Mouse (Mus musculus) intestine, embryonic 15.5 days (tissue): ENCODE results near the gene Pla2g15. TPM values are rescaled to one million over a fixed set of nuclear protein-coding genes. Genes with fewer than 3 reads are reported as not detected.

Source experiments
- ATAC-seq: fragments of 200-750 bp; cut with Nextera tagmentation; 2 replicates; pipeline ENCODE4 v1.8.0; 2017; ENCODE audit warnings: moderate TSS enrichment, moderate library complexity
- H3K27ac ChIP-seq: fragments of 300-500 bp; sonication (generic); 2 replicates; pipeline ENCODE4 v1.5.1; 2015; ENCODE audit warnings: mild to moderate bottlenecking, inconsistent platforms
- H3K27me3 ChIP-seq: fragments of 300-500 bp; sonication (generic); replicated peaks from 2 replicates; pipeline ENCODE4 v1.6.1; 2015; ENCODE audit warnings: inconsistent platforms
- H3K36me3 ChIP-seq: fragments of 300-500 bp; sonication (generic); 2 replicates; pipeline ENCODE4 v1.6.1; 2015; ENCODE audit warnings: inconsistent platforms
- H3K4me1 ChIP-seq: fragments of 300-500 bp; sonication (generic); replicated peaks from 2 replicates; pipeline ENCODE4 v1.6.1; 2015; ENCODE audit warnings: inconsistent platforms
- H3K4me2 ChIP-seq: fragments of 300-500 bp; sonication (generic); replicated peaks from 2 replicates; pipeline ENCODE4 v1.6.1; 2015; ENCODE audit warnings: mild to moderate bottlenecking, inconsistent platforms
- H3K4me3 ChIP-seq: fragments of 300-500 bp; sonication (generic); replicated peaks from 2 replicates; pipeline ENCODE4 v1.5.1; 2015; ENCODE audit warnings: inconsistent platforms
- H3K9ac ChIP-seq: fragments of 300-500 bp; sonication (generic); 2 replicates; pipeline ENCODE4 v1.6.1; 2015; ENCODE audit warnings: inconsistent platforms
- H3K9me3 ChIP-seq: fragments of 300-500 bp; sonication (generic); 2 replicates; pipeline ENCODE4 v1.6.1; 2016; ENCODE audit warnings: inconsistent platforms
- WGBS: fragments of 180-500 bp; shearing (Covaris S2); methylation state at CpG from one replicate; pipeline ENCODE4 v1.1.7; 2015; 5-methylcytosine and 5-hydroxymethylcytosine counted together
- polyA plus RNA-seq: library from polyadenylated mRNA; unstranded; fragments of >200 nt; fragmentation: Nextera tagmentation; extraction: Ambion mirVana; gene quantifications from 2 replicates; pipeline ENCODE4 v1.2.1, GENCODE M21; 2015

Gene Pla2g15
- 10.2 and 10.7 TPM in 2 replicates for polyA plus RNA-seq

- H3K4me3 ChIP-seq = peak within 1 kb of the TSS; percentile 64
- no peaks in the 10 kb centered on the region for H3K9me3 ChIP-seq
- no peak within 1 kb of the TSS for H3K27ac ChIP-seq
- peak within 1 kb of the TSS; percentile 72 for H3K4me2 ChIP-seq
- H3K36me3 ChIP-seq = no peaks in the 10 kb centered on the region
- ATAC-seq = peak; percentile 99
- H3K9ac ChIP-seq = peak within 1 kb of the TSS; percentile 54
- no peaks in the 10 kb centered on the region for H3K27me3 ChIP-seq
- H3K4me1 ChIP-seq = peaks cover 6% of the 10 kb centered on the region; the same call in 1 of the 2 replicates
- 1% methylated on average over 38 of the region's 38 CpGs for WGBS
These were observed at the start of gene Pla2g15 for GRCm38 (mm10) chr8:106149801-106150652. Gene Pla2g15 (plus strand): TSS chr8:106150399.

GRCm38 (mm10) chr8:106102321-106102720 lies 47.9 kb upstream of the Pla2g15 start:
- no peaks in the 10 kb centered on the region for H3K9me3 ChIP-seq
- H3K36me3 ChIP-seq = 0 out of 2 replicates have a peak, but pooled peaks cover 3% of the 10 kb centered on the region
- no peaks in the 10 kb centered on the region for H3K27me3 ChIP-seq
- H3K27ac ChIP-seq = no peak overlapping the region
- no peak for ATAC-seq
- no peak overlapping the region for H3K9ac ChIP-seq
- no peak overlapping the region for H3K4me2 ChIP-seq
- no peak overlapping the region for H3K4me3 ChIP-seq
- WGBS = 84% methylated on average over 4 of the region's 4 CpGs
- H3K4me1 ChIP-seq = no peaks in the 10 kb centered on the region

- H3K27ac ChIP-seq = no peak overlapping the region
- H3K4me3 ChIP-seq = no peak overlapping the region
- 78% methylated on average over 2 of the region's 2 CpGs for WGBS
- H3K36me3 ChIP-seq = peaks cover 12% of the 10 kb centered on the region
- H3K4me1 ChIP-seq = no peaks in the 10 kb centered on the region
- no peaks in the 10 kb centered on the region for H3K27me3 ChIP-seq
- no peak for ATAC-seq
- no peak overlapping the region for H3K9ac ChIP-seq
- no peaks in the 10 kb centered on the region for H3K9me3 ChIP-seq
- H3K4me2 ChIP-seq = no peak overlapping the region
These were observed 46.3 kb upstream of the Pla2g15 start for GRCm38 (mm10) chr8:106103888-106104287.

GRCm38 (mm10) chr8:106106193-106106592 lies 44.0 kb upstream of the Pla2g15 start:
- ATAC-seq = no peak
- Histone ChIP-seq H3K9ac (no peak overlapping the region), H3K4me3 (no peak overlapping the region), H3K4me1 (no peaks in the 10 kb centered on the region), H3K27ac (no peak overlapping the region), H3K9me3 (no peaks in the 10 kb centered on the region), H3K36me3 (peaks cover 11% of the 10 kb centered on the region), H3K27me3 (no peaks in the 10 kb centered on the region), H3K4me2 (no peak overlapping the region)
- WGBS = 83% methylated on average over 1 of the region's 1 CpGs

GRCm38 (mm10) chr8:106108080-106108479 lies 42.1 kb upstream of the Pla2g15 start:
- WGBS = 94% methylated on average over 4 of the region's 4 CpGs
- H3K4me2 ChIP-seq = no peak overlapping the region
- H3K9me3 ChIP-seq = no peaks in the 10 kb centered on the region
- H3K27me3 ChIP-seq = no peaks in the 10 kb centered on the region
- H3K27ac ChIP-seq = no peak overlapping the region
- no peak overlapping the region for H3K4me3 ChIP-seq
- ATAC-seq = no peak
- H3K36me3 ChIP-seq = peaks cover 11% of the 10 kb centered on the region
- no peaks in the 10 kb centered on the region for H3K4me1 ChIP-seq
- H3K9ac ChIP-seq = no peak overlapping the region

GRCm38 (mm10) chr8:106108729-106109128 lies 41.5 kb upstream of the Pla2g15 start:
- Histone ChIP-seq H3K4me3 (no peak overlapping the region), H3K36me3 (peaks cover 11% of the 10 kb centered on the region), H3K9me3 (no peaks in the 10 kb centered on the region), H3K27ac (no peak overlapping the region), H3K4me1 (no peaks in the 10 kb centered on the region), H3K9ac (no peak overlapping the region), H3K4me2 (no peak overlapping the region), H3K27me3 (no peaks in the 10 kb centered on the region)
- WGBS = 90% methylated on average over 3 of the region's 3 CpGs
- ATAC-seq = no peak

- H3K9ac ChIP-seq = no peak overlapping the region
- WGBS = 81% methylated on average over 2 of the region's 2 CpGs
- no peak for ATAC-seq
- no peaks in the 10 kb centered on the region for H3K9me3 ChIP-seq
- peaks cover 11% of the 10 kb centered on the region for H3K36me3 ChIP-seq
- no peaks in the 10 kb centered on the region for H3K4me1 ChIP-seq
- no peak overlapping the region for H3K27ac ChIP-seq
- no peaks in the 10 kb centered on the region for H3K27me3 ChIP-seq
- no peak overlapping the region for H3K4me2 ChIP-seq
- H3K4me3 ChIP-seq = no peak overlapping the region
These were observed 38.2 kb upstream of the Pla2g15 start for GRCm38 (mm10) chr8:106112041-106112440.

- no peak overlapping the region for H3K27ac ChIP-seq
- no peak for ATAC-seq
- 74% methylated on average over 1 of the region's 1 CpGs for WGBS
- peaks cover 11% of the 10 kb centered on the region for H3K36me3 ChIP-seq
- H3K27me3 ChIP-seq = no peaks in the 10 kb centered on the region
- H3K9me3 ChIP-seq = no peaks in the 10 kb centered on the region
- H3K4me3 ChIP-seq = no peak overlapping the region
- no peak overlapping the region for H3K9ac ChIP-seq
- no peaks in the 10 kb centered on the region for H3K4me1 ChIP-seq
- H3K4me2 ChIP-seq = no peak overlapping the region
These were observed 37.7 kb upstream of the Pla2g15 start for GRCm38 (mm10) chr8:106112514-106112913.

- no peak overlapping the region for H3K4me2 ChIP-seq
- 97% methylated on average over 3 of the region's 3 CpGs for WGBS
- no peak overlapping the region for H3K9ac ChIP-seq
- no peaks in the 10 kb centered on the region for H3K4me1 ChIP-seq
- no peak for ATAC-seq
- no peaks in the 10 kb centered on the region for H3K9me3 ChIP-seq
- H3K4me3 ChIP-seq = no peak overlapping the region
- H3K36me3 ChIP-seq = no peaks in the 10 kb centered on the region; the same call in 1 of the 2 replicates
- H3K27me3 ChIP-seq = no peaks in the 10 kb centered on the region
- H3K27ac ChIP-seq = no peak overlapping the region
These were observed 34.3 kb upstream of the Pla2g15 start for GRCm38 (mm10) chr8:106115897-106116296.

- 89% methylated on average over 3 of the region's 3 CpGs for WGBS
- no peaks in the 10 kb centered on the region for H3K9me3 ChIP-seq
- no peak overlapping the region for H3K27ac ChIP-seq
- ATAC-seq = no peak
- H3K4me1 ChIP-seq = no peaks in the 10 kb centered on the region
- no peak overlapping the region for H3K4me2 ChIP-seq
- H3K4me3 ChIP-seq = no peak overlapping the region
- H3K36me3 ChIP-seq = 0 out of 2 replicates have a peak, but pooled peaks cover 8% of the 10 kb centered on the region
- no peak overlapping the region for H3K9ac ChIP-seq
- no peaks in the 10 kb centered on the region for H3K27me3 ChIP-seq
These were observed 26.8 kb upstream of the Pla2g15 start for GRCm38 (mm10) chr8:106123443-106123842.

- no peaks in the 10 kb centered on the region for H3K4me1 ChIP-seq
- H3K27ac ChIP-seq = no peak overlapping the region
- no peaks in the 10 kb centered on the region for H3K27me3 ChIP-seq
- H3K9ac ChIP-seq = no peak overlapping the region
- 89% methylated on average over 1 of the region's 1 CpGs for WGBS
- ATAC-seq = no peak
- H3K4me2 ChIP-seq = no peak overlapping the region
- no peak overlapping the region for H3K4me3 ChIP-seq
- no peaks in the 10 kb centered on the region for H3K9me3 ChIP-seq
- peaks cover 25% of the 10 kb centered on the region; the same call in 1 of the 2 replicates for H3K36me3 ChIP-seq
These were observed 24.1 kb upstream of the Pla2g15 start for GRCm38 (mm10) chr8:106126055-106126454.

GRCm38 (mm10) chr8:106127054-106127453 lies 23.1 kb upstream of the Pla2g15 start:
- Histone ChIP-seq H3K9me3 (no peaks in the 10 kb centered on the region), H3K4me1 (no peaks in the 10 kb centered on the region), H3K27ac (no peak overlapping the region), H3K36me3 (peaks cover 25% of the 10 kb centered on the region), H3K4me2 (no peak overlapping the region), H3K9ac (no peak overlapping the region), H3K4me3 (no peak overlapping the region), H3K27me3 (no peaks in the 10 kb centered on the region)
- WGBS = 65% methylated on average over 3 of the region's 3 CpGs
- no peak; the same call in 1 of the 2 replicates for ATAC-seq
